Mouse (Mus musculus): ENCODE data around the gene Bcl2l14. TPM values are rescaled to one million over a fixed set of nuclear protein-coding genes. Genes with fewer than 3 reads are reported as not detected.

The Bcl2l14 gene
- polyA plus RNA-seq, 1 experiment from 2014 or later, result 0.15 TPM

DNA sequence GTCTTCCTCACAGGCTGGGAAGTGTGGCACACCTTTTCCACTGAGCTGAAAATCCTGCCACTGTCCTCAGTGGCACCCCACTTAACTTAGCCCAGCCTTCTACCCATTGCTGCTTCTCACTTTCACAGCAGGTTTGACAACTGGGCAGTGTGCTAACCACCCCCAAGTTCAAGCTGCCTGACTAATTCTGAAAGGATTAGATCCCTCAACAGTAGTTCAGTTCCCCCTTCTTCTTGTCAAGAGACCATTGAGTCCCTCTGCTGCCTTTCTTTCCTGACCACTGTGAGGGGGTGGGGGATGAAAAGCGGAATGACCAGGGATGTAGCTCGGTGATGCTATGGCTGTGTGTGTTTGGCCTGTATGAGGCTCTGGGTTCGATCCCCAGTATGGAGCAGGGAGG is 37.2 kb downstream of the Bcl2l14 start:
- Histone ChIP-seq H3K4me3 (replicated peaks) (no peak overlapping the region), H3K36me3 (no peaks in the 10 kb centered on the region), H3K27ac (no peak overlapping the region), H3K27me3 (no peaks in the 10 kb centered on the region), H3K9me3 (replicated peaks) (no peaks in the 10 kb centered on the region), H3K9ac (no peak overlapping the region), H3K4me1 (replicated peaks) (peaks cover 9% of the 10 kb centered on the region; the same call in 1 of the 2 replicates), H3K4me2 (no peak overlapping the region)
- no peak for DNase-seq
- 71% methylated on average over 3 of the region's 3 CpGs for WGBS (ENCODE audit: insufficient replicate concordance)
- no peak for ATAC-seq (ENCODE audit: low read depth)

DNA sequence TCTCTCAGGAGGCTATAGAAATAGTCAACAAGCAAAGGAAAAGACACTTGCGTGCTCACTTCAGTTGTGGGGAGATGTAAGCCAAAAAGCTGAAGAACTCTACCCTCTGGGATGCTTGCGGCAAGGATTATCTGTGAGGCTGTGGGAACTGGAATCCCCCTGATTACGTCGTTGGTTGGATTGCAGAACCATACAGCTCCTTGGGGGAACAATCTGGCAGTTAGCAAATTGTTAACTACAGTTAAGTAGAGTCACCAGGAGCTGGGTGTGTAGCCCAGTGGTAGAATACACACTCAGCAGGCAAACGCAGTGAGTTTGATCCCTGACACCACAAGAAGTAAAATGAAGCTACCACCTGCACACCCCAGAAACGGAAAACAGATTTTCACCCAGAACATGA is 37.9 kb downstream of the Bcl2l14 start:
- no peaks in the 10 kb centered on the region for H3K27me3 ChIP-seq
- H3K36me3 ChIP-seq, result no peaks in the 10 kb centered on the region
- 60% methylated on average over 6 of the region's 6 CpGs for WGBS (ENCODE audit: insufficient replicate concordance)
- peaks cover 9% of the 10 kb centered on the region; the same call in 1 of the 2 replicates for H3K4me1 ChIP-seq (replicated peaks)
- ATAC-seq (ENCODE audit: low read depth), result no peak
- no peak overlapping the region for H3K4me2 ChIP-seq
- no peak overlapping the region for H3K27ac ChIP-seq
- no peak overlapping the region for H3K4me3 ChIP-seq (replicated peaks)
- no peaks in the 10 kb centered on the region for H3K9me3 ChIP-seq (replicated peaks)
- H3K9ac ChIP-seq, result no peak overlapping the region
- no peak for DNase-seq

DNA sequence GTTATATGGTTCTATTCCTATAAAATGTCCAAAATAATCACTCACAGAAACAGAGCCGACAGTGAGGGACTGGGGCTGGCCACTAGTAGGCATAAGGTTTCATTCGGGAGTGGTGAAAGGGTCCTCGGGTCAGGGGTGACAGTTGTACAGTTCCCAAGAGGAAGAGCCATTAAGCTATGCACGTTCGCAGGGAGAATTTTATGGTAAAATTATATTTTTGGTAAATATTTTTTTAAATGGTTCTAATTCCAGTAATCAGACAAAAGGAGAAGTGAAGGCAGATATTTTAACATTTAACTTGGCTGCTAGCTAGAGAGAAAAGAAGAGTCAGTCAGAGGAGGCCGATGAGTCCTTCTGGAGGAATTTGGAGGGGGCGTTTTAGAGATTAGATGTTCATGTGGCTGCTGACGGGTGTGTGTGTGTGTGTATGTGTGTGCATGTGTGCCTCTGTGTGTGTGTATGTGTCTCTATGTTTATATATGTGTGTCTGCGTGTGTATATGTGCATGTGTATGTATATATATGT is 38.8 kb downstream of the Bcl2l14 start:
- Histone ChIP-seq H3K4me1 (replicated peaks) (peaks cover 9% of the 10 kb centered on the region; the same call in 1 of the 2 replicates), H3K9ac (no peak overlapping the region), H3K27me3 (peaks cover 4% of the 10 kb centered on the region; the same call in 1 of the 2 replicates), H3K4me3 (replicated peaks) (no peak overlapping the region), H3K9me3 (replicated peaks) (no peaks in the 10 kb centered on the region), H3K4me2 (no peak overlapping the region), H3K36me3 (no peaks in the 10 kb centered on the region), H3K27ac (no peak overlapping the region)
- ATAC-seq (ENCODE audit: low read depth), result no peak
- WGBS (ENCODE audit: insufficient replicate concordance), result 61% methylated on average over 9 of the region's 9 CpGs
- no peak for DNase-seq

DNA sequence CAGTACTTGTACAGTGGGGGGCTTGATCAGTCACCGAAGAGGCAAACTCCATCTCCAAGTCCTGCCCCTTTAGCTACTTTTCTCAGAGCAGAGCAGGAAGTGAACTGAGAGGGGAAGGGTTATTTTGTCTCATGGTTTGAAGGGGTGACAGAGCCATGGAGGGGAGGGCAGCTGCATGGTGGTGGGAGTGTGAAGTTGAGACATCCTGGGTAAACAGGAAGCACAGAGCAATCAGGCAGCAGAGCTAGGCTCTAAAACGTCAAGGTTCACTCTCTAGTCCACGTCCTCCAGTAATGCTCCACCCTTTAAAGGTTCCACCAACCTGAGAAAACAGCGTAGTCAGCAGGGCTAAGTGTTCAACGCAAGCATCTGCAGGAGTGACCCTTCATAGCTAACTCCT is 40.8 kb downstream of the Bcl2l14 start:
- no peak for DNase-seq
- H3K36me3 ChIP-seq, result no peaks in the 10 kb centered on the region
- no peak overlapping the region for H3K4me2 ChIP-seq
- H3K9me3 ChIP-seq (replicated peaks), result no peaks in the 10 kb centered on the region
- no peak for ATAC-seq (ENCODE audit: low read depth)
- peaks cover 9% of the 10 kb centered on the region; the same call in 1 of the 2 replicates for H3K4me1 ChIP-seq (replicated peaks)
- no peak overlapping the region for H3K9ac ChIP-seq
- H3K27me3 ChIP-seq, result peaks cover 6% of the 10 kb centered on the region; the same call in 1 of the 2 replicates
- H3K4me3 ChIP-seq (replicated peaks), result no peak overlapping the region
- H3K27ac ChIP-seq, result no peak overlapping the region
- 51% methylated on average over 5 of the region's 5 CpGs for WGBS (ENCODE audit: insufficient replicate concordance)

DNA sequence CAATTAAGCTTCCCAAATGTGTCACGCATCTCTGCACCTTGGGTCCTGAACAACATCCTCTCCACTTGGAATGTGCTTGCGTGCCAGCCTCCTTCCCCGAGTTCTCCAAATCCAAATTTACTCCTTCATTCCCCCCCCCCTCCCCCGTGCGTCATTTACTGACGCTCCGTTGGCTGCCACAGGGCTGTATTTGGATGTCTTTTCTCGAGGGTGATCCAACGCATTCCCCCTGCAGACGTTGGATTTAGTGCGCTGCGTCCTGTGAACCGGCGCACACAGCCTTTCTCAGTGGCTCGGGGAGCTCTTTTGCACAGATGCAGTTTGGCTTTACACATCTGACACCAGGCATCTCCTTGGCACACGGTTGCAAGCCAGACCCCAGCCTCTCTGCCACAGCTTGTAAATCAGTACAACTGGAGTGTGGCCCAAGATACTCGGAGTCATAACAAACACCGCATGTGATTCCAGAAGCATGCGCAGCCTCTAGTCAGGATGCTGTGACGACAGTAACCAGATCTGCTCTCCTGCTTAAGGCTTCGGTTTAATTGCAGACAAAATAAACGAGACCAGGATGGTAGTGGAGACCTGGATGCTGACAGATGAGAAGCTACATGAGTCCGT is 43.4 kb downstream of the Bcl2l14 start:
- ATAC-seq (ENCODE audit: low read depth) (no peak), DNase-seq (no peak)
- peaks cover 15% of the 10 kb centered on the region for H3K4me1 ChIP-seq (replicated peaks)
- no peaks in the 10 kb centered on the region for H3K36me3 ChIP-seq
- 60% methylated on average over 23 of the region's 23 CpGs for WGBS (ENCODE audit: insufficient replicate concordance)
- H3K9ac ChIP-seq, result no peak overlapping the region
- no peak overlapping the region for H3K27ac ChIP-seq
- H3K4me2 ChIP-seq, result no peak overlapping the region
- peaks cover 6% of the 10 kb centered on the region; the same call in 1 of the 2 replicates for H3K27me3 ChIP-seq
- H3K9me3 ChIP-seq (replicated peaks), result no peaks in the 10 kb centered on the region
- no peak overlapping the region for H3K4me3 ChIP-seq (replicated peaks)

DNA sequence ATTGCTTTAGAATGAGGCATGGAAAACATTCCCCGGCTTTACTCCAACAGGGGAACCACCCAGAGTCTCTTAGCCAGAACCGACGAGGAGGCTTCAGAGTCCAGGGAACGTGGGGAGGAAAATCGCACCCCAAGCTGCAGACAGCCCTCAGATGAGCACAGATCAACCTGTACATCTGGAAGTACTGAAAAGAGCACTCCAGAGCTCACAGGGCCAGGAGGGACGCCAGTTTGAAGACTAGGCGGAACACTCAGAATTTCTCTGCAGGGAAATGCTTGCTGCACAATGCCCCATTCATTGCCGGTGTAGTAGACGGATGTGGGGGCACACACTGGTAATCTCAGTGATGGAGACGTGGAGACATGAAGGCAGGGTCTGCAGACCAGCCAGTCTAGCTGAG is 43.9 kb downstream of the Bcl2l14 start:
- H3K9me3 ChIP-seq (replicated peaks), result no peaks in the 10 kb centered on the region
- H3K4me2 ChIP-seq, result no peak overlapping the region
- 57% methylated on average over 10 of the region's 10 CpGs for WGBS (ENCODE audit: insufficient replicate concordance)
- no peak overlapping the region for H3K9ac ChIP-seq
- DNase-seq, result no peak
- H3K4me1 ChIP-seq (replicated peaks), result peaks cover 15% of the 10 kb centered on the region
- H3K27me3 ChIP-seq, result peaks cover 6% of the 10 kb centered on the region; the same call in 1 of the 2 replicates
- no peak for ATAC-seq (ENCODE audit: low read depth)
- H3K27ac ChIP-seq, result no peak overlapping the region
- H3K4me3 ChIP-seq (replicated peaks), result no peak overlapping the region
- peaks cover 2% of the 10 kb centered on the region for H3K36me3 ChIP-seq

DNA sequence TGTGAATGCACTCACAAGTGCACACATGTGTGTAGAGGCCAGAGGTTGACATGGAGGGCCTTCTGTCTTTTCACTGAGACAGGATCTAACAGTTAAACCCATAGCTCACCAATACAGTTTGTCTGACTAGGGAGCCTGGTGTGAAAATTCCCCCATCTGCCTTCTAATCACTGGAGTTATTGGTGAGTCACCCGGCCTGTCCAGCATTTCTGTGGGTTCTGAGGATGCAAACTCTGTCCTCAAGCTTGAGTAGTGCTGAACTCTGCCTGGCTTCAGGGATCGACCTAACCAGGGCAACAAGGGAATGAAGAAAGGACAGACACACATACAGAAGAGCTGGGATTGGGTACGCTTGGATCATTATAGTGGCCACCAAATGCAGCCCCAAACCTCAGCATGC is 45.6 kb downstream of the Bcl2l14 start:
- Histone ChIP-seq H3K4me1 (replicated peaks) (peaks cover 15% of the 10 kb centered on the region), H3K9me3 (replicated peaks) (no peaks in the 10 kb centered on the region), H3K9ac (no peak overlapping the region), H3K4me2 (no peak overlapping the region), H3K27me3 (peaks cover 6% of the 10 kb centered on the region; the same call in 1 of the 2 replicates), H3K27ac (no peak overlapping the region), H3K4me3 (replicated peaks) (no peak overlapping the region), H3K36me3 (peaks cover 9% of the 10 kb centered on the region)
- ATAC-seq (ENCODE audit: low read depth) (no peak), DNase-seq (no peak)
- WGBS (ENCODE audit: insufficient replicate concordance), result 72% methylated on average over 3 of the region's 3 CpGs

DNA sequence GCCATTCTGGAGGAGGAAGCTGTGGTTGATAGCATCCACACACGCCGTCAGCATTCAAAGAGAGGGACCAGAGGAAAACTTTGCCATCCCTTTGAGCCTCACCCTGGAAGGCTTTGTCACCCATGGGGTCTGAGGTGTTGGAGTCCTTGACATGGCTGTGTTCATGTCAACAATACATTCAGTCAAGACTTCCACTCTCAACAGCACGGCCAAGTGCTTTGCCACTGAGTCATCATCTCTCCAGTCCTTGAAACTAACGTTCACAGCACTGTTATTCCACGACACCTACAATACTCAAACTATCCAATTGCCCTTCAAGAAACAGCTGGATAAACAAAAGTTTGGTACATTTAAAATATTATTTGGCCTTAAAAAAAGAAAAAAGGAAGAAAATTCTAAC is 46.1 kb downstream of the Bcl2l14 start:
- ATAC-seq (ENCODE audit: low read depth) (no peak), DNase-seq (no peak)
- WGBS (ENCODE audit: insufficient replicate concordance), result 57% methylated on average over 5 of the region's 5 CpGs
- Histone ChIP-seq H3K4me3 (replicated peaks) (no peak overlapping the region), H3K4me2 (no peak overlapping the region), H3K27me3 (peaks cover 6% of the 10 kb centered on the region; the same call in 1 of the 2 replicates), H3K27ac (no peak overlapping the region), H3K9me3 (replicated peaks) (no peaks in the 10 kb centered on the region), H3K9ac (no peak overlapping the region), H3K36me3 (peaks cover 9% of the 10 kb centered on the region), H3K4me1 (replicated peaks) (peaks cover 10% of the 10 kb centered on the region)

DNA sequence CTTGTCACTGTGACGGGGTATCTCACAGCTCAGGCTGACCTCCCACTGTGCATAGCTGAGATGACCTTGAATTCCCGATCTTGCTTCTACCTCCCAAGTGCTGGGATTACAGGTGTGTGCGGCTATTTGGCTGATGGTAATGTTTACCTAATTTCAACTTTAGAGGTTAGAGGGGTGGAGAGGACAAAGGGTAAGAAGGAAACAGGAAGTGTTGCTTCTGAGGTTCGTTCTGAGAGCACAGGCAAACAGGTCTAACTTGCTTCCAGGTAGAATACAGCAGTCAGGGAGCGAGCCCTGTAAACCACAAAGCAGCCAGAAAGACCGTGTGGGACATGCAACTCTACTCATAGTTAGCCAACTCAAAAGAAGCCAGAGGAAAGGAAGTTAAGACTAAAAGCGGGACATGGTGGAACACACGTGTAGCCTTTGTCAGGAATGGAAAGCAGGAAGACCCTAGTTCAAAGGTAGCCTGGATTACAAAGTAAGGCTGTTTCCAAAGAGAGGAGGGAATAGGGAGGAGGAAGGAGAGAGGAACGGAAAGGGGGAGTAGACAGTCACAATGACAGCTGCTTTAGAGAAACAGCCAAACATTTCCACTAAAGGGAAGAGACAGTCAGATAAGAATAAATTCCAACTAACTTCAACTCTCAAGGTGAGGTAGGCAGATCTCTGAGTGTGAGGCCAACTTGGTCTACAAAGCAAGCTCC is 47.2 kb downstream of the Bcl2l14 start:
- H3K36me3 ChIP-seq, result peaks cover 9% of the 10 kb centered on the region
- no peak overlapping the region for H3K9ac ChIP-seq
- DNase-seq, result no peak
- H3K4me2 ChIP-seq, result no peak overlapping the region
- WGBS (ENCODE audit: insufficient replicate concordance), result 51% methylated on average over 9 of the region's 9 CpGs
- H3K4me3 ChIP-seq (replicated peaks), result no peak overlapping the region
- ATAC-seq (ENCODE audit: low read depth), result peak; percentile 34; the same call in 1 of the 2 replicates
- H3K27me3 ChIP-seq, result peaks cover 6% of the 10 kb centered on the region; the same call in 1 of the 2 replicates
- peaks cover 9% of the 10 kb centered on the region for H3K4me1 ChIP-seq (replicated peaks)
- H3K9me3 ChIP-seq (replicated peaks), result no peaks in the 10 kb centered on the region
- peak overlapping the region; percentile 6; the same call in 1 of the 2 replicates for H3K27ac ChIP-seq

DNA sequence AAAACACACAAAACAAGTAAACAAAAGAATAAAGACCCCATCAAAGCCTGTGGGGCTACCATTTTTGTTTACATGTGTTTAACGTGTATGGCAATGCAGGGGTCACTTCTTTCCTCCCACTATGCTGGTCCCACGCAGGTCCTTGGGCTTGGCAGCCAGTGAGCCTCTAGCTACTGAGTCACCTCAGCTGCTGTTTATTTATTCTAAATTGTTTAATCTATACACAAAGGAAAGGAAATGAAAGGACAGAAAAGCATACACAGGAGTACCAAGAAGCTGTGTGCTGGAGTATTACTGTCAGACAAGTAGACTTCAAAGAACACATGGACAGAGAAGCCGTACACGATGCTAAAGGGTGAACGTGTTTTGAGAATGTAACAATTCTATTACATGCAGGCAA is 47.8 kb downstream of the Bcl2l14 start:
- H3K36me3 ChIP-seq, result peaks cover 9% of the 10 kb centered on the region
- H3K27ac ChIP-seq, result no peak overlapping the region
- H3K4me3 ChIP-seq (replicated peaks), result no peak overlapping the region
- DNase-seq (no peak), ATAC-seq (ENCODE audit: low read depth) (no peak)
- H3K27me3 ChIP-seq, result peaks cover 6% of the 10 kb centered on the region; the same call in 1 of the 2 replicates
- H3K4me1 ChIP-seq (replicated peaks), result peaks cover 9% of the 10 kb centered on the region
- 76% methylated on average over 5 of the region's 5 CpGs for WGBS (ENCODE audit: insufficient replicate concordance)
- H3K9me3 ChIP-seq (replicated peaks), result no peaks in the 10 kb centered on the region
- H3K4me2 ChIP-seq, result no peak overlapping the region
- H3K9ac ChIP-seq, result no peak overlapping the region

DNA sequence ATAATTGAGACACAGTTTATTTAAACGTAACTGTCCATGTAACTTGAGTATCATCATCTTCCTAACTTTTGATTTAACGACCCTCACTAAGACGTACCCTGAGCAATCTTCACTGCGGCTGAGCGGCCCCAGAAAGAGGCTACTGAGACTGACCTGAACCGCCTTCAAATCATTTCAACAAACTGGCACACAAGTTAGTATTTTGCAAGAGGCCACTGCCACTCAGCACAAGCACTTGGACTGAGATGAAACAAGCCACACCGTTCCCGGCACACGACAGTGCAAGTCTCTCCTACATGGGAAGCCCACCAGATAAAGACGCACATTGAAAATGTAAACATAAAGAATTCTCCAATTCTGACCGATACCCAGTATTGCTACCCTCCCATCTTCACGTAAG is 52.3 kb downstream of the Bcl2l14 start:
- Histone ChIP-seq H3K9ac (no peak overlapping the region), H3K9me3 (replicated peaks) (no peaks in the 10 kb centered on the region), H3K4me3 (replicated peaks) (no peak overlapping the region), H3K4me2 (no peak overlapping the region), H3K4me1 (replicated peaks) (peaks cover 13% of the 10 kb centered on the region), H3K27me3 (no peaks in the 10 kb centered on the region), H3K27ac (no peak overlapping the region), H3K36me3 (peaks cover 46% of the 10 kb centered on the region)
- 89% methylated on average over 12 of the region's 12 CpGs for WGBS (ENCODE audit: insufficient replicate concordance)
- DNase-seq (no peak), ATAC-seq (ENCODE audit: low read depth) (no peak)
